Mouse (Mus musculus) monocyte, adult 5-6 weeks (primary cell): Measurements from ENCODE around the gene Add3. TPM values are rescaled to one million over a fixed set of nuclear protein-coding genes. Genes with fewer than 3 reads are reported as not detected.

ENCODE experiments used
- ATAC-seq: fragments of 153-309, 156-312 bp; replicated peaks from 2 replicates; pipeline ENCODE4 v1.8.0; 2017; ENCODE audit warnings: mild to moderate bottlenecking; ENCODE audit not compliant: low TSS enrichment, insufficient number of reproducible peaks, severe bottlenecking, poor library complexity, low FRiP score
- total RNA-seq: library from RNA; stranded (forward); fragments of 200-1000, 200-491, 200-594 nt; gene quantifications from 3 replicates; pipeline ENCODE4 v1.2.3, GENCODE M21; 2017

Gene Add3
- total RNA-seq, 1 experiment from 2014 or later, result 307 TPM

DNA sequence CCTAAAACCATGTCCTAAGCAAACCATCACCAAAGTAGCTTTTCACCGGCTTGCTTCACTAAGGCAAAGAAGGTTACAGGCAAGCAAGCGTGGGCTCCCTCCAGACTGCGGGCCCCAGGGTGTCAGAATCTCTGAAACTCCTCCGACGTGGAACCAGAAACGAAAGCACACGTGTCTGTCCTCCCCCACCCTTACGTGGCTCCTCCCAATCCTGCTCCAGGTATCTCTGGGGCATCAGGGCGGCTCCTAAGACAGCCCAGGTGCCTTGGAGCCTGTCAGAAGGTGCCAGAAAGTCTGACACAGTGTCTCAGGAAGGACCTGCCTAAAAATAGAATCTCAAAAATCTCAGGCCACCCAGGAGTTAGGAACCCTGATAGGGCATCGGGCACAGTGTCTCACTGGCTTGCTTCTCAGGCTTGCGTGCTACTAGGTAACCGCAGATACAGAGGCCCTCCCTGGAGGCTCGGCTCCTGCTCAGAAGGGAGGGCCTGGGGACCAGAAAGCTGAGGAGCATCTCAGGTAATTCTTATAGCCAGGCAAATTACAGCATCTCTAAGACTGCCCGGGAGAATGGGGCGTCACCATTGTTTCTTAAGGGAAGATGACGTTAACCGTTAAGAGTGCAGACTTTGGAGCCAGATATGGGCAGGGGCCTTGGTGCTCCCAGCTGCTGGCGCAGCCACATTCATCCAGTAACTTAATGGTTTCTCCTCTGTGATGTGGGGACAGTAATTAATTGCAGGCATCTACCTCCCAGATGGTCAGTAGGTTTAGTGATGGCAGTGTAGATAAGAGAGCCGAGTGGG is 136.9 kb downstream of the Add3 start:
- ATAC-seq, result no peak

DNA sequence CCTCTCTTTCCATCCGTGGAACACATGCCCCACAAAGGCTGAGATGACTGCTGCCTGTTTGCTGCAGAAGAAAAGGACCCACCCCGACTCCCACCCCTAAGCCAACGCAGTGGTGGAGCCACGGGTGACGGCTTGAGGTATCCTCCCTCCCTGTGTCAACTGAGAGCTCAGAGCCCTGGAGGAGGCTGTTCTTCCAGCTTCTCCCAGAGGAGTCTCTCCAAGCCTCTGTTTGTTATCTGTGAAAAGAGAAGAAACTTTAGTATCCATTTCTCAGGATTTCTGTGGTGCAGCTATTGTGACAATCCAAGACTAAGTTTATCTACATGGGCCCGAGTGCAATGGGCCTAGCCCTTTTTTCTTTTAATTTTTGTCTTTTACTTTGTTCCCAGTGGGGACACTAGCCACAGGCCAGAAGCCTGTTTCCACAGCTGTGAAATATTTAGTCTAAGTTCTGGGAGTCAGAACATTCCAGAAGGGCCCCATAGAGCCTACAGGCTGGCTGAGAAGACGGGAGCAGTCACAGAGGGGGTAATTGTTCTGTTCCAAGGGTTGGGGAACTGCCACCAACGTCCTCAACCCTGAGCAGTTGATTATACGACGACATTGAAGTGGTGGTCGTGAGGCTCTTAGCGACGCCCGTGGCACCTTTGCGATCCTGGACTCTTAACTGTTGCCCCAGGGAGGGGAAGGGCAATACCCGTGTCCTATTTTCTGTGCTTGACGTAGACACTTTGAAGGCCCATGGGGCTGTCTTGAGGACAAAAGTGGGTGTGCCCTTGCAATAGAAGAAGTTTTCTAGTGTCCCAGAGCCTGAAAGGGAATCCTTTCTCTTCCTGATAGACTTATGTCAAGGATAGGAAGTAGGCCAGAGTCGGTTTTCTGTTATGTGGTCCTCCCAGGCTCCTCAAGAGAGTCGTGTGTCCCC is 138.5 kb downstream of the Add3 start:
- no peak for ATAC-seq

DNA sequence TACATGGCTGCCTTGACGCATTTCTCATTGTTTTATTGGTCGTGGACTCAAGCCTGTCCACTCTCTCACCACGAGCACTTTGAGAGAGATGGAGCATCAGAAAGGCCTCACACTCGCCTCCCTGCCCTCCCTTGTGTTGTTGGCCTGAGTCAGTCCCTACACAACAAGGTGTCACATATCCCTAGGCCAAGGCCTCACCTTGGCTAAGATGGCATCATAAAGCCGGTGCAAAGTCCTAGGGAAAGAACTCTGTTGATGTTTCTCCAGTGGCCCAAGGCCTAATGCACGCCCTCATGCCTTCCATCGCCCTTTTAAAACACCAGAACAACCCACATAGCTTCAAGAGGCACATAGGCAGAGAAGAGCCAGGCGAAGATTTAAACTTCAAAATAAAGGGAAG is 140.0 kb downstream of the Add3 start:
- no peak for ATAC-seq

DNA sequence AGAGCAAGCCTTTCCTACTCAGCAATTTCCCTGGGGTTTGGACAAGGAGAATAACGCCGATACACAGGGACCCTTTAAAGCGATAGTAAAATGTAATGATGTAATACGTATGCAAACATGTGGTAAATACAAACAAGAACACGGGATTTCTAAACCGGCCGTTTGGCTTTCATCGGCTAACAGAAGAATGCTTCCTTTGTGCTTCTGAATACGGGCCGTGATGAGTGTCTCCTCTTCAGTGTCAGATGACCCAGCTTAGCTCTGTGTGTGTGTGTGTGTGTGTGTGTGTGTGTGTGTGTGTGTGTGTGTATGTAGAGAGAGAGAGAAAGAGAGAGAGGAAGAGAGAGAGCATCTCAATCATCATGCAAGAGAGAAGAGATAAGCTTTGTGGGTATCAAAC is 142.3 kb downstream of the Add3 start:
- ATAC-seq, result no peak

DNA sequence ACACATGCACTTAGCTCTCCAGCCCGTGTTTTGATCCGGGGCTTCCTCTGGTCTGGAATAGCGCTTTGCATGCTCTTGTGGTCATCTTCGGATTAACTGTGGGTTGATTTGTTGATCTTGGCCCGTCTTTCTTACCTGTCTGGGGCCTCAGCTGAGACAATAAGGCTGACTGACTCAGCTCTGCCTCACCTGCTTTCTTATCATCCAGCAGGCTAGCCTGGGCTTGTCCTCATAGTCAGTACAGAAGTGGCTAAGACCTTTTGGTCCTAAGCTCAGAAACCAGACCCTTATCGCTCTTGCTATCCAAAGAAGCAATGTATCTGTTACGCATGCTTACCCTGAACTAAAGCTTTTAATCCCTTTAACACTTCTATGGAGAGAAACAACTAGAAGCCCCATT is 143.5 kb downstream of the Add3 start:
- no peak for ATAC-seq

DNA sequence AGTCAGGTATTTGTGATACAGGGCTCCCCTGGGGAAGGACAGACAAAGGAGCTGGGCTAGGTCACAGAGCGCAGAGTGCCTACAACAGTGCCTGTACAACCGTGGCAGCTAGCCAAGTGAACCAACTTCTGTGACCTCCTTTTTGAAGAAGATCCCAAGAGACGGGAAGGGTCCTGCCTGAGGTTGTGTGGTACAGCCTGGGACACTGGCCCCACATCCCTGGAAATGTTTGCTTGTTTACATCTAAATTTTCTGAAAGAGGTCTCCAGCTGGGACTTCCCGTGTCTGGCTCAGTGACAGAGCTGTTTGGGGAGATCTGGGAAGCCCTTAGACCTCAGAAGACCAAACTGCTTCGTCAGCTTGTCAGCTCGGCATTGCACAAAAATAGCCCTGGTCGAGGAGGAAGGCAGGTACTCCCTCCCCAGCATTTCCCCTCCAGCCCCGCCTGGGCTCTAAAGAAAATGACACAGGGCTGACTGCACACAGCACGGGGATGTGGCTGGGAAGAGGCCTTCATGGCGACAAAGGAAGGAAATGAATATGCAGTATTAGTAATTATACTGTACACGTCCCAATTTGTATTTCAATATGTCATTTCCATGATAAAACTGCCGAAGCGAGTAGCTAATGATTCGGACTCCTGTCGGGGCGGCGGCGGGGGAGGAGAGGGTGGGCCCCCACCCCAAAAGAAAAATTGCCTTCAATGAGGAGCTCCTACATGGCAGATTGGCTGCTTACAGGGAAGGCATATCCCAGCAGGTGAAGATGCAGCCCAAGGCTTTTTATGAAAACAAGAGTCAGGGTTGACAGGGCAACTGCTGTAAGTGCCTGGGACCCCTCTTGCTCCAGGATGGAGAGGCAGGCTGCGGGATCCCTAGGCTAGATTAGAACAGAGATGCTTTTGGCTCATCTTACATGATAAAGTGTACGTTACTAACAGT is 144.3 kb downstream of the Add3 start:
- peak; percentile 79 for ATAC-seq

DNA sequence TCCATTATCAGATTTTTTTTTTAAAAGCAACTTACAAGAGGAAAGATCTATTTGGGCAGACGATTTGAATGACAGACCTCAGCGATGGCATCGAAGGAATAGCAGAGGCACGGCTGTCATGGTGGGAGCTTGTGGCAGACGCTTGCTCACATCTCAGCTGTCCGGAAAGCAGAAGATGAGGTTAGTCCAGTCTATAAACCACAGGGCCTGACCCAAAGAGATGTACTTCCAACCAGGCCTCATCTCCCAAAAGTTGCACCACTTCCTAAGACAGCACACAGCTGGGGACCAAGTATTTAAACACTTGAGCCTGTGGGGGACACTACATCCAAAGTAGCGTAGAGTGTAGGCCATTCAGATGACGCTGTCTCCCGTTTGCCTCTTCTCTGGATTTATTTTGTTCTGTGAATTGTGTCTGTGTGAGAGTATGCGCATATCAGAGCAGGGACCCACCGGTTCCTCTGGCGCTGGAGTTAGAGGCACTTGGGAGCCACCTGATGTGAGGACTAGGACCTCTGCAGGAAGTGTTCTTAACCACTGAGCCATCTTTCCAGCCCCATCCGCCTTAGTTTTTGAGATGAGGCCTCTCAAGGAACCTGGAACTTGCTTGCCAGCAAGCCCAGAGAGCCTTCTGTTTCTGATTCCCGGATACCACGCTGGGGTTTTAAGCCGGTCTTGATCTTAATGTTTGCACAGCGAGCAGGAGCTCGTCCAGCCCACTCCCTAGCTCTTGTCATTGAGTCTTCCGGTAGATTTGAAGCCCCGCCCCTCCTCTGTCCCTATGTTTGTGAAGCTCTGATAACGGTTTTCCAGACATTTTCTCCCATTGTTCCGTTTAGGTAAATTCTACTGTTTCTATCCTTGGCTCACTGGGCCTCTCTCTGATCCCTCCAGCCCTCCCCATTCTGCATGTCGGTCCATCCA is 156.3 kb downstream of the Add3 start:
- ATAC-seq, result no peak

Other genes starting within 250 kb of the Add3 start
- 48.5 to 69.7 TPM (median 51.8 TPM) in 3 replicates for gene Xpnpep1, start 100.2 kb upstream of the Add3 start, total RNA-seq
- gene Mxi1, start 170.1 kb downstream of the Add3 start, total RNA-seq, result 87.9 to 137 TPM (median 113 TPM) in 3 replicates
- not detected in 3 replicates for gene Gm10197, start 231.3 kb downstream of the Add3 start, total RNA-seq